Mouse (Mus musculus) midbrain, postnatal 0 days (tissue): ENCODE measurements around the gene Ncan. TPM values are rescaled to one million over a fixed set of nuclear protein-coding genes. Genes with fewer than 3 reads are reported as not detected.

Experiments
- ATAC-seq: fragments of 200-750 bp; cut with Nextera tagmentation; 2 replicates; pipeline ENCODE4 v1.8.0; 2017; ENCODE audit warnings: moderate number of reproducible peaks, mild to moderate bottlenecking, moderate TSS enrichment, moderate library complexity; ENCODE audit not compliant: low FRiP score
- DNase-seq: peaks from one replicate; pipeline ENCODE4 v3.0.0-alpha.2; 2015; ENCODE audit warnings: low spot score
- H3K27ac ChIP-seq: fragments of 300-500 bp; sonication (generic); 2 replicates; pipeline ENCODE4 v1.5.1; 2014; ENCODE audit warnings: low read depth, mild to moderate bottlenecking, low read length, mixed read lengths
- H3K27me3 ChIP-seq: fragments of 300-500 bp; sonication (generic); 2 replicates; pipeline ENCODE4 v1.6.1; 2014; ENCODE audit warnings: low read length, control low read depth, mixed read lengths; ENCODE audit not compliant: insufficient read depth
- H3K36me3 ChIP-seq: fragments of 300-500 bp; sonication (generic); 2 replicates; pipeline ENCODE4 v1.6.1; 2014; ENCODE audit warnings: low read length, control low read depth, mixed read lengths; ENCODE audit not compliant: insufficient read depth
- H3K4me1 ChIP-seq: fragments of 300-500 bp; sonication (generic); 2 replicates; pipeline ENCODE4 v1.6.1; 2014; ENCODE audit warnings: mild to moderate bottlenecking, control low read depth, antibody characterized with exemption, low read length, mixed read lengths; ENCODE audit not compliant: insufficient read depth
- H3K4me2 ChIP-seq: fragments of 300-500 bp; sonication (generic); 2 replicates; pipeline ENCODE4 v1.6.1; 2014; ENCODE audit warnings: low read depth, mild to moderate bottlenecking, low read length, mixed read lengths; ENCODE audit not compliant: poor library complexity, severe bottlenecking
- H3K4me3 ChIP-seq: fragments of 300-500 bp; sonication (generic); 2 replicates; pipeline ENCODE4 v1.5.1; 2014; ENCODE audit warnings: low read depth, mild to moderate bottlenecking, low read length, moderate library complexity
- H3K9ac ChIP-seq: fragments of 300-500 bp; sonication (generic); replicated peaks from 2 replicates; pipeline ENCODE4 v1.6.1; 2014; ENCODE audit warnings: mild to moderate bottlenecking, low read length, moderate library complexity, mixed read lengths; ENCODE audit not compliant: poor library complexity, severe bottlenecking
- H3K9me3 ChIP-seq: fragments of 300-500 bp; sonication (generic); 2 replicates; pipeline ENCODE4 v1.6.1; 2016; ENCODE audit warnings: low read length, control low read depth
- CTCF ChIP-seq: IDR thresholded peaks from 2 replicates; pipeline ENCODE4 v1.5.1; 2016; ENCODE audit warnings: antibody characterized with exemption, mild to moderate bottlenecking
- WGBS: fragments of 180-500 bp; shearing (Covaris S2); extraction: QIAGEN DNeasy Blood & Tissue Kit; methylation state at CpG from one replicate; pipeline ENCODE4 v1.1.7; 2014; 5-methylcytosine and 5-hydroxymethylcytosine counted together
- polyA plus RNA-seq: library from polyadenylated mRNA; unstranded; fragments of >200 nt; fragmentation: Nextera tagmentation; extraction: Ambion mirVana; gene quantifications from 2 replicates; pipeline ENCODE4 v1.2.1, GENCODE M21; 2015
- total RNA-seq: library from RNA; depleted of rRNA; stranded (reverse); fragments of >200 nt; gene quantifications from 2 replicates; pipeline ENCODE4 v1.2.3, GENCODE M21; 2014

Ncan gene
- total and polyA plus RNA-seq, 2 experiments from 2014 or later: 210 to 447 TPM

GRCm38 (mm10) chr8:70131166-70131883 is 10.7 kb upstream of the Ncan start, which contains the start of gene Nr2c2ap:
Gene Nr2c2ap (plus strand): TSS chr8:70131333.
- Histone ChIP-seq H3K4me3 (peak within 1 kb of the TSS; percentile 44), H3K36me3 (peaks cover 25% of the 10 kb centered on the region), H3K27ac (peak within 1 kb of the TSS; percentile 57), H3K4me2 (peak within 1 kb of the TSS; percentile 71), H3K9ac (peak within 1 kb of the TSS; percentile 61), H3K9me3 (no peaks in the 10 kb centered on the region), H3K4me1 (no peaks in the 10 kb centered on the region; the same call in 1 of the 2 replicates), H3K27me3 (no peaks in the 10 kb centered on the region)
- DNase-seq: peak; percentile 94
- TF ChIP-seq CTCF: peak; percentile 40; the same call in 1 of the 2 replicates
- ATAC-seq: peak; percentile 68
- 1% methylated on average over 37 of the region's 37 CpGs for WGBS

GRCm38 (mm10) chr8:70130066-70130465 is 9.4 kb upstream of the Ncan start:
- no peak for DNase-seq
- no peak overlapping the region for H3K4me3 ChIP-seq
- H3K9me3 ChIP-seq: no peaks in the 10 kb centered on the region
- H3K9ac ChIP-seq: no peak overlapping the region
- H3K4me1 ChIP-seq: no peaks in the 10 kb centered on the region; the same call in 1 of the 2 replicates
- H3K27me3 ChIP-seq: no peaks in the 10 kb centered on the region
- no peak for ATAC-seq
- no peak for TF ChIP-seq CTCF
- 81% methylated on average over 3 of the region's 3 CpGs for WGBS
- peaks cover 15% of the 10 kb centered on the region for H3K36me3 ChIP-seq
- H3K4me2 ChIP-seq: no peak overlapping the region
- peak overlapping the region; percentile 57; the same call in 1 of the 2 replicates for H3K27ac ChIP-seq

GRCm38 (mm10) chr8:70129309-70129952 is 8.8 kb upstream of the Ncan start:
- peak; percentile 86 for DNase-seq
- H3K4me2 ChIP-seq: no peak overlapping the region
- no peaks in the 10 kb centered on the region for H3K9me3 ChIP-seq
- peaks cover 8% of the 10 kb centered on the region; the same call in 1 of the 2 replicates for H3K36me3 ChIP-seq
- ATAC-seq: peak; percentile 68
- WGBS: 54% methylated on average over 9 of the region's 9 CpGs
- no peaks in the 10 kb centered on the region for H3K27me3 ChIP-seq
- no peak overlapping the region for H3K4me3 ChIP-seq
- H3K9ac ChIP-seq: no peak overlapping the region
- peak overlapping the region; percentile 57; the same call in 1 of the 2 replicates for H3K27ac ChIP-seq
- no peaks in the 10 kb centered on the region; the same call in 1 of the 2 replicates for H3K4me1 ChIP-seq
- no peak for TF ChIP-seq CTCF

GRCm38 (mm10) chr8:70128435-70128834 is 7.8 kb upstream of the Ncan start:
- H3K9me3 ChIP-seq: no peaks in the 10 kb centered on the region
- peak overlapping the region; percentile 57; the same call in 1 of the 2 replicates for H3K27ac ChIP-seq
- no peaks in the 10 kb centered on the region for H3K27me3 ChIP-seq
- H3K9ac ChIP-seq: no peak overlapping the region
- TF ChIP-seq CTCF: no peak
- no peaks in the 10 kb centered on the region; the same call in 1 of the 2 replicates for H3K4me1 ChIP-seq
- no peaks in the 10 kb centered on the region for H3K36me3 ChIP-seq
- ATAC-seq (no peak), DNase-seq (peak; percentile 73)
- no peak overlapping the region for H3K4me3 ChIP-seq
- WGBS: 73% methylated on average over 3 of the region's 3 CpGs
- no peak overlapping the region for H3K4me2 ChIP-seq

GRCm38 (mm10) chr8:70124992-70125391 is 4.3 kb upstream of the Ncan start:
- no peak for DNase-seq
- H3K27me3 ChIP-seq: no peaks in the 10 kb centered on the region
- no peak overlapping the region for H3K4me2 ChIP-seq
- 68% methylated on average over 8 of the region's 8 CpGs for WGBS
- no peak for ATAC-seq
- TF ChIP-seq CTCF: no peak
- H3K27ac ChIP-seq: no peak overlapping the region
- no peak overlapping the region for H3K9ac ChIP-seq
- H3K36me3 ChIP-seq: no peaks in the 10 kb centered on the region
- no peaks in the 10 kb centered on the region for H3K9me3 ChIP-seq
- no peak overlapping the region for H3K4me3 ChIP-seq
- no peaks in the 10 kb centered on the region for H3K4me1 ChIP-seq

GRCm38 (mm10) chr8:70122863-70123262 is 2.2 kb upstream of the Ncan start:
- no peak for ATAC-seq
- 57% methylated on average over 2 of the region's 2 CpGs for WGBS
- Histone ChIP-seq H3K9me3 (no peaks in the 10 kb centered on the region), H3K27me3 (no peaks in the 10 kb centered on the region), H3K36me3 (no peaks in the 10 kb centered on the region), H3K4me2 (no peak overlapping the region), H3K9ac (no peak overlapping the region), H3K4me1 (peaks cover 2% of the 10 kb centered on the region; the same call in 1 of the 2 replicates), H3K27ac (no peak overlapping the region), H3K4me3 (no peak overlapping the region)
- TF ChIP-seq CTCF: peak; percentile 66
- no peak for DNase-seq
